Mouse (Mus musculus): ENCODE data around the gene Nol4l. TPM values are rescaled to one million over a fixed set of nuclear protein-coding genes. Genes with fewer than 3 reads are reported as not detected.

The Nol4l gene
- total and polyA plus RNA-seq, 3 experiments: 13.9 to 39.2 (median 23.4) TPM

DNA sequence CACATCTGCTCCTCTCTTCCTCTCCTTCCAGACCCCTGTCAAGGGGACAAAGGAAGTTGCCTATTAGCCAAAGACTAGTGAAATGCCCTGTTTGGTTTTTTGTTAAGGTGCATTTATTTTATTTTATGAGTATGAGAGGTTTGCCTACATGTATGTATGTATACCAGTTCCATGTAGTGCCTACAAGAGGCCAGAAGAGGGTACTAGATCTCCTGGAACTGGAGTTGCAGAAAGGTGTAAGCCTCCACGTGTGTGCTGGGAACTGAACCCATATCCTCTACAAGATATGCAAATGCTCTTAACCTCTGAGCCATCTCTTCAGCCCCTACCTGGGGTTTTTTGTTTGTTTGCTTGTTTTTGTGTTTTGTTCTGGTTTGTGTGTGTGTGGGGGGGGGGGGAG, 4.2 kb upstream of the Nol4l start:
- Histone ChIP-seq H3K27me3 (ENCODE audit: insufficient read depth, low read length) (peaks cover 77% of the 10 kb centered on the region), H3K9me3 (replicated peaks) (peaks cover 2% of the 10 kb centered on the region; the same call in 1 of the 2 replicates), H3K36me3 (replicated peaks) (no peaks in the 10 kb centered on the region), H3K4me3 (ENCODE audit: low read depth, low read length) (no peak overlapping the region), H3K4me1 (ENCODE audit: insufficient read depth, low read depth, low read length) (peaks cover 21% of the 10 kb centered on the region)
- ATAC-seq (ENCODE audit: extremely low read depth, insufficient number of reproducible peaks, low FRiP score, poor library complexity, severe bottlenecking) (no peak), DNase-seq (ENCODE audit: low spot score) (no peak)
- TF ChIP-seq POLR2AphosphoS5 (IDR thresholded peaks at IDR 0.05; ENCODE audit: insufficient replicate concordance, low read depth, low read length) (no peak), CTCF (IDR thresholded peaks at IDR 0.05; ENCODE audit: low read depth, low read length) (no peak), GATA2 (IDR thresholded peaks at IDR 0.05; ENCODE audit: borderline replicate concordance, low read depth, low read length) (no peak), GATA1 (IDR thresholded peaks at IDR 0.05; ENCODE audit: borderline replicate concordance, low read length) (no peak), TAL1 (conservative IDR thresholded peaks at IDR 0.05; ENCODE audit: low read depth, low read length) (no peak)

DNA sequence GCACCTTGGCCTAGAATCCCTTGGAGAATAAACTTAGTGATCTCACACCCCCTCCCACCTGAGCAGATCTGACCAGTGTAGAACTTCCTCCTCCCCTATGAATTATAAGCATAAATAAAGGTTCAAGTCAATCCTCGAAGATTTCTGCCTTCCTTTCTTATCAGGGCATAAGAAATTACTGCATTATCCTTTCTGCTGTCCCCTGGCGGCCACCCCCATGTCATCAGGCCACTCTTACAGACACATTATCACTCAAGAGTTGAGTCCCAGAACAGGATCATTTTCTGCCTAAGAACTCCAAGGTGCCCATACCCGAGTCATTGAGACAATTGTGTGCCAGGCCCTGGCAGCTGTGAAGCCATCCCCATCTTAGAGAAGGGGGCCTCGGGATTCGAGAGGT, 1.2 kb upstream of the Nol4l start:
- Histone ChIP-seq H3K4me3 (ENCODE audit: low read depth, low read length) (no peak overlapping the region), H3K27me3 (ENCODE audit: insufficient read depth, low read length) (peaks cover 75% of the 10 kb centered on the region), H3K4me1 (ENCODE audit: insufficient read depth, low read depth, low read length) (peaks cover 49% of the 10 kb centered on the region), H3K36me3 (replicated peaks) (no peaks in the 10 kb centered on the region), H3K9me3 (replicated peaks) (peaks cover 2% of the 10 kb centered on the region; the same call in 1 of the 2 replicates)
- DNase-seq (ENCODE audit: low spot score) (no peak), ATAC-seq (ENCODE audit: extremely low read depth, insufficient number of reproducible peaks, low FRiP score, poor library complexity, severe bottlenecking) (no peak)
- TF ChIP-seq GATA2 (IDR thresholded peaks at IDR 0.05; ENCODE audit: borderline replicate concordance, low read depth, low read length) (no peak), CTCF (IDR thresholded peaks at IDR 0.05; ENCODE audit: low read depth, low read length) (peak; percentile 36; the same call in 1 of the 2 replicates), TAL1 (conservative IDR thresholded peaks at IDR 0.05; ENCODE audit: low read depth, low read length) (no peak)

DNA sequence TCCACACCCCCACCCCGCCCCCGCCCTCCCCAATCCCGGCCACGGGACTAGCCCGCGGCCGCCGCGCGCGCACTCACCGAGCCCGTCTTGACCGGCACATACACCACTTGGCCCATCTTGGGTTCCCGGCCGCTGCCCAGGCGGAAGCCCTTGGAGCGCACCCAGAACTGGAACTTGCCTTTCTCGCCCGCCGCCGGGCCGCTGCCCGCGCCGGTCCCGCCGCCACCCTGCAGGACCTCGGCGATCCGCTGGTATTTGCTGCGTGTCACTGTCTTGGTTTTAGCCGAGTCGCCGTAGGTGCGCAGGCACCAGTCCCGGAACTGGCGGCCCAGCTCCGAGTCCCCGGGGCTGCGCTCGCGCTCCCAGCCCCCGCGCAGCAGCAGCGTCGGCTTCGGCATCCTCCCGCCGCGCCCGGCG, 398 bp downstream of the Nol4l start:
- Histone ChIP-seq H3K36me3 (replicated peaks) (no peaks in the 10 kb centered on the region), H3K27me3 (ENCODE audit: insufficient read depth, low read length) (peaks cover 65% of the 10 kb centered on the region), H3K9me3 (replicated peaks) (peaks cover 2% of the 10 kb centered on the region; the same call in 1 of the 2 replicates), H3K4me3 (ENCODE audit: low read depth, low read length) (peak overlapping the region; percentile 75), H3K4me1 (ENCODE audit: insufficient read depth, low read depth, low read length) (peaks cover 64% of the 10 kb centered on the region)
- no peak for TF ChIP-seq GATA2 (IDR thresholded peaks at IDR 0.05; ENCODE audit: borderline replicate concordance, low read depth, low read length)
- no peak for TF ChIP-seq GATA1 (IDR thresholded peaks at IDR 0.05; ENCODE audit: borderline replicate concordance, low read length)
- no peak for TF ChIP-seq POLR2AphosphoS5 (IDR thresholded peaks at IDR 0.05; ENCODE audit: insufficient replicate concordance, low read depth, low read length)
- no peak for TF ChIP-seq CTCF (IDR thresholded peaks at IDR 0.05; ENCODE audit: low read depth, low read length)
- no peak for TF ChIP-seq TAL1 (conservative IDR thresholded peaks at IDR 0.05; ENCODE audit: low read depth, low read length)
- no peak for ATAC-seq (ENCODE audit: extremely low read depth, insufficient number of reproducible peaks, low FRiP score, poor library complexity, severe bottlenecking)
- DNase-seq (ENCODE audit: low spot score): peak; percentile 42

- peak; percentile 79 for DNase-seq (ENCODE audit: low spot score)
These were observed 1.0 kb downstream of the Nol4l start for GRCm38 (mm10) chr2:153528571-153529364.

GRCm38 (mm10) chr2:153527580-153528531, 1.9 kb downstream of the Nol4l start:
- Histone ChIP-seq H3K4me1 (ENCODE audit: insufficient read depth, low read depth, low read length) (peaks cover 79% of the 10 kb centered on the region), H3K9me3 (replicated peaks) (no peaks in the 10 kb centered on the region), H3K27me3 (ENCODE audit: insufficient read depth, low read length) (peaks cover 70% of the 10 kb centered on the region), H3K36me3 (replicated peaks) (peaks cover 8% of the 10 kb centered on the region), H3K4me3 (ENCODE audit: low read depth, low read length) (peak overlapping the region; percentile 75)
- no peak for ATAC-seq (ENCODE audit: extremely low read depth, insufficient number of reproducible peaks, low FRiP score, poor library complexity, severe bottlenecking)
- TF ChIP-seq CTCF (IDR thresholded peaks at IDR 0.05; ENCODE audit: low read depth, low read length) (no peak), POLR2AphosphoS5 (IDR thresholded peaks at IDR 0.05; ENCODE audit: insufficient replicate concordance, low read depth, low read length) (no peak), GATA2 (IDR thresholded peaks at IDR 0.05; ENCODE audit: borderline replicate concordance, low read depth, low read length) (no peak), TAL1 (conservative IDR thresholded peaks at IDR 0.05; ENCODE audit: low read depth, low read length) (no peak), GATA1 (IDR thresholded peaks at IDR 0.05; ENCODE audit: borderline replicate concordance, low read length) (no peak)
- peak; percentile 53 for DNase-seq (ENCODE audit: low spot score)

More at GRCm38 (mm10) chr2:153528571-153529364, 1.0 kb downstream of the Nol4l start:
- H3K9me3 ChIP-seq (replicated peaks): no peaks in the 10 kb centered on the region
- TF ChIP-seq TAL1 (conservative IDR thresholded peaks at IDR 0.05; ENCODE audit: low read depth, low read length): no peak
- TF ChIP-seq GATA1 (IDR thresholded peaks at IDR 0.05; ENCODE audit: borderline replicate concordance, low read length): no peak
- TF ChIP-seq GATA2 (IDR thresholded peaks at IDR 0.05; ENCODE audit: borderline replicate concordance, low read depth, low read length): no peak
- no peak for TF ChIP-seq CTCF (IDR thresholded peaks at IDR 0.05; ENCODE audit: low read depth, low read length)
- TF ChIP-seq POLR2AphosphoS5 (IDR thresholded peaks at IDR 0.05; ENCODE audit: insufficient replicate concordance, low read depth, low read length): no peak
- H3K36me3 ChIP-seq (replicated peaks): peaks cover under 1% of the 10 kb centered on the region
- peaks cover 70% of the 10 kb centered on the region for H3K4me1 ChIP-seq (ENCODE audit: insufficient read depth, low read depth, low read length)
- peak overlapping the region; percentile 75 for H3K4me3 ChIP-seq (ENCODE audit: low read depth, low read length)
- H3K27me3 ChIP-seq (ENCODE audit: insufficient read depth, low read length): peaks cover 65% of the 10 kb centered on the region
- ATAC-seq (ENCODE audit: extremely low read depth, insufficient number of reproducible peaks, low FRiP score, poor library complexity, severe bottlenecking): no peak

All from G1E (cell line).